Mouse (Mus musculus): ENCODE measurements around the gene Olfr1385. TPM values are rescaled to one million over a fixed set of nuclear protein-coding genes. Genes with fewer than 3 reads are reported as not detected.
A peak's percentile ranks its signal among the peaks of the same experiment; 100 is the strongest.
"Not testable (repeated sequence)": the region's sequence is repeated elsewhere in the genome, so short reads cannot be mapped to it uniquely, and the experiment has no call there.

Olfr1385 gene
- total RNA-seq (2021), result not detected

GRCm38 (mm10) chr11:49488770-49489169, at the start of gene Olfr1385:
Olfr1385 (plus strand) TSS chr11:49489070.
- intact Hi-C loops (cut with DNase I); DNase-seq (ENCODE audit: low spot score in 2 of 2): not testable (repeated sequence)

GRCm38 (mm10) chr11:49455043-49455442, 33.8 kb upstream of the Olfr1385 start, which contains the start of gene Olfr1387:
Olfr1387 (plus strand) TSS chr11:49455343.
- intact Hi-C loops (cut with DNase I), result no loop called here

GRCm38 (mm10) chr11:49464746-49465145, 24.1 kb upstream of the Olfr1385 start, which contains the start of gene Olfr1386:
Olfr1386 (plus strand) TSS chr11:49465046.
- intact Hi-C loops (cut with DNase I); DNase-seq (ENCODE audit: low spot score in 2 of 2): not testable (repeated sequence)

More at GRCm38 (mm10) chr11:49455043-49455442, 33.8 kb upstream of the Olfr1385 start, which contains the start of gene Olfr1387:
- no peak for DNase-seq (ENCODE audit: low spot score in 2 of 2)

GRCm38 (mm10) chr11:49485973-49486372, 2.9 kb upstream of the Olfr1385 start:
- intact Hi-C loops (cut with DNase I), result no loop called here
- DNase-seq (ENCODE audit: low spot score in 2 of 2), result no peak

GRCm38 (mm10) chr11:49518086-49518485, 29.2 kb downstream of the Olfr1385 start:
- intact Hi-C loops (cut with DNase I), result loop anchor here (5.0 kb wide), 1 partner anchor 191 kb away; no protein-coding TSS in a partner anchor
- DNase-seq (ENCODE audit: low spot score in 2 of 2), result peak; percentile 10 to 72

GRCm38 (mm10) chr11:49519348-49519747, 30.5 kb downstream of the Olfr1385 start, which contains the start of gene Olfr1383:
Olfr1383 (plus strand) TSS chr11:49519648.
- intact Hi-C loops (cut with DNase I), result loop anchor here (5.0 kb wide), 1 partner anchor 192 kb away; no protein-coding TSS in a partner anchor
- no peak for DNase-seq (ENCODE audit: low spot score in 2 of 2)

- DNase-seq (ENCODE audit: low spot score in 2 of 2), result no peak
- intact Hi-C loops (cut with DNase I), result loop anchor here (10.0 kb wide), 1 partner anchor 353 kb away; no protein-coding TSS in a partner anchor
These were observed 39.1 kb downstream of the Olfr1385 start, which contains the start of gene Olfr1382 for GRCm38 (mm10) chr11:49527947-49528346. Olfr1382 (plus strand) TSS chr11:49528247.

GRCm38 (mm10) chr11:49532761-49533160, 43.9 kb downstream of the Olfr1385 start:
- intact Hi-C loops (cut with DNase I), result loop anchor here (10.0 kb wide), 1 partner anchor 258 kb away; the partner anchor contains the start of gene Olfr1393
- no peak for DNase-seq (ENCODE audit: low spot score in 2 of 2)

- intact Hi-C loops (cut with DNase I), result loop anchor here (5.0 to 10.0 kb wide), 2 partner anchors 262 to 344 kb away; partner anchors contain the start of gene Olfr1393
- peak; percentile 51 to 73 for DNase-seq (ENCODE audit: low spot score in 2 of 2)
These were observed 47.8 kb downstream of the Olfr1385 start for GRCm38 (mm10) chr11:49536631-49537030.

GRCm38 (mm10) chr11:49543149-49543548, 54.3 kb downstream of the Olfr1385 start, which contains the start of gene Olfr1381:
Olfr1381 (plus strand) TSS chr11:49543449.
- DNase-seq (ENCODE audit: low spot score in 2 of 2); intact Hi-C loops (cut with DNase I): not testable (repeated sequence)

Other genes with a start within 250 kb of the Olfr1385 start
- 10 to 100 TPM; 69.0 to 79.2 TPM for gene Mgat1, start 244.9 kb upstream of the Olfr1385 start, total RNA-seq (2021)
- under 1 TPM; 0.23 to 0.34 TPM for gene Olfr1393, start 210.8 kb upstream of the Olfr1385 start, total RNA-seq (2021)
- under 1 TPM in 1 of 2 experiments, not detected in 1; 0.14 TPM for gene Olfr1392, start 203.8 kb upstream of the Olfr1385 start, total RNA-seq (2021)
- not detected for gene Olfr10, start 184.3 kb upstream of the Olfr1385 start, total RNA-seq (2021)
- gene Olfr1391, start 166.3 kb upstream of the Olfr1385 start, total RNA-seq (2021), result not detected
- gene Olfr1390, start 153.9 kb upstream of the Olfr1385 start, total RNA-seq (2021), result not detected
- gene Olfr1389, start 66.0 kb upstream of the Olfr1385 start, total RNA-seq (2021), result not detected
- gene Olfr1388, start 52.4 kb upstream of the Olfr1385 start, total RNA-seq (2021), result under 1 TPM; 0.18 to 0.34 TPM
- not detected for gene Olfr1387, start 33.7 kb upstream of the Olfr1385 start, total RNA-seq (2021)
- not detected for gene Olfr1386, start 24.0 kb upstream of the Olfr1385 start, total RNA-seq (2021)
- not detected for gene Olfr1384, start 17.7 kb downstream of the Olfr1385 start, total RNA-seq (2021)
- gene Olfr1383, start 30.6 kb downstream of the Olfr1385 start, total RNA-seq (2021), result not detected
- gene Olfr1382, start 39.2 kb downstream of the Olfr1385 start, total RNA-seq (2021), result not detected
- gene Olfr1381, start 54.4 kb downstream of the Olfr1385 start, total RNA-seq (2021), result not detected
- gene Olfr1380, start 67.8 kb downstream of the Olfr1385 start, total RNA-seq (2021), result not detected
- gene Flt4, start 120.2 kb downstream of the Olfr1385 start, total RNA-seq (2021), result 1 to 10 TPM; 2.3 to 2.6 TPM
- under 1 TPM in 1 of 2 experiments, not detected in 1; 0.78 TPM for gene Scgb3a1, start 174.5 kb downstream of the Olfr1385 start, total RNA-seq (2021)
- 10 to 100 TPM; 44.7 to 51.6 TPM for gene Cnot6, start 223.7 kb downstream of the Olfr1385 start, total RNA-seq (2021)